Mouse (Mus musculus) heart, postnatal 0 days (tissue): Measurements from ENCODE around the gene Ctrc.

Experiments used
- CTCF ChIP-seq: IDR thresholded peaks from 2 replicates; pipeline ENCODE4 v1.5.1; 2016; ENCODE audit warnings: antibody characterized with exemption, control low read depth, low read depth
- EP300 ChIP-seq: IDR thresholded peaks from 2 replicates; pipeline ENCODE4 v1.6.1; 2016; ENCODE audit warnings: antibody characterized with exemption, low read depth

- TF ChIP-seq CTCF (no peak), EP300 (no peak)
These were observed 27.3 kb downstream of the Ctrc start for GRCm38 (mm10) chr4:141818861-141819260.
